Mouse (Mus musculus): Measurements from ENCODE around the gene Tepp.

Gene Tepp

DNA sequence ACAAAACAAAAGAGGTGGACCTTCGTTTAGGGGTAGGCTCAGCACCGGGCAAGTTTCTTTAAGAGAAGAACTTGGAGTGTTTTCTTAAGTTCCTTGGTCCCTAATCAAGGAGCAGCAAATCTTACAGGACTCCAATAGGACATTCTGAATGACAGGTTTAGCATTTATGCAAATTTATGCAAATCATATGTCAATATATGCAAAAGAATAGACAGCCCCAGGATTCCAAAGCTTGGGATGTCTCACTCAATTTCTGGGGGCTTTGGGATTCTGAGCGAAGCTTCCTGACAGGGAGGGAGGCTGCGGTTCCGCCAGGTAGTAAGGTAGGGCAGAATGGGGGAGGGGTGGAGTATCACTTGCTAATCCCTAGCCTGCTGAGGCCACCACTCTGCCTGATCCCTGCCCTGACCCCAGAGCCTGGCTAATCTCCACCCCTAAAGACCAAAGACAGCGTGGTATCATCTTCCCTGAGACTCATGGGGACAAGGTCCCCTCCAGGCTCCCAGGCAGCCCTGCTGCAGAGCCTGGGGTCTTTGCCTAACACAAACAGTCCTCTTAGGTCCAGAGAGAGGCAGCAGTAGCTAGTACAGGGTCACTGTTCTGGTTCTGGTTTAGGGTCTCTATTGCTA, at the start of gene Tepp:
TSS of gene Tepp (plus strand) at position 225 of the 629 bp plus-strand sequence.
- DNase-seq (ENCODE audit: extremely low read depth, insufficient read length, low spot score): no peak

DNA sequence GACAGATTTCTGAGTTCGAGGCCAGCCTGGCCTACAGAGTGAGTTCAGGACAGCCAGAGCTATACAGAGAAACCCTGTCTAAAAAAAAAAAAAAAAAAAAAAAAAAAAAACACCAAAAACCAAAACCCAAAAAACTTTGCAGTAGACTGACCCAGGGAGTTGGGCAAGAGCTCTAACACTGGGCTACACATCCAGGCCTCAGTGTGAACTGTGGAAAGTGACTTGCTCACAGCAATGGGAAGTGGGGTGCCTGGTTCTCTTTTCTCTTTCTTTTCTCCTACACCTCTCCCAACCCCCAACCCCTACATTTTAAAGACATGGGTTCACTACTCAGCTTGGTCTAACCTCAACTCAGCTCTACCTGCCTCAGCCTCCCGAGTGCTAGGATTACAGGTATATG, 48.2 kb upstream of the Tepp start:
- DNase-seq (ENCODE audit: extremely low read depth, insufficient read length, low spot score): no peak

DNA sequence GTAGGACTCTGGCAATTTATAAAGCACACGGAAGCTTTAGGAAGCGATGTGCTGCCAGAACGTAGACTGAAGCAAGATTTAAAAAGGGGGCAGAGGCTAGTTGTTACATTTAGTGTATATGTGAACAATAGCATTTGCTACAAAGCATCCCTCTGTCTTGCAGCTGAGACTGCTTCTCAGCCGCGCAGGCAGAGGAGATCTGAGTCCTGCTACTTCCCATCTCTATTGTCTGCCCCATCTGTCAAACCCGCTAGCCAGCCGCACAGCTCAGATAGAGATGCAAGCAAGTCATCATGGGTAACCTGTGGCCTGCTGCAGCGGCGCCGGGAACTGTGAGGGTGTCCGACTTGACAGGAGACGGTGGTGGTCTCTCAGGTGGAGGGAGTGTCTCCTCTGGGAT, 39.9 kb upstream of the Tepp start:
- DNase-seq (ENCODE audit: extremely low read depth, insufficient read length, low spot score): no peak

DNA sequence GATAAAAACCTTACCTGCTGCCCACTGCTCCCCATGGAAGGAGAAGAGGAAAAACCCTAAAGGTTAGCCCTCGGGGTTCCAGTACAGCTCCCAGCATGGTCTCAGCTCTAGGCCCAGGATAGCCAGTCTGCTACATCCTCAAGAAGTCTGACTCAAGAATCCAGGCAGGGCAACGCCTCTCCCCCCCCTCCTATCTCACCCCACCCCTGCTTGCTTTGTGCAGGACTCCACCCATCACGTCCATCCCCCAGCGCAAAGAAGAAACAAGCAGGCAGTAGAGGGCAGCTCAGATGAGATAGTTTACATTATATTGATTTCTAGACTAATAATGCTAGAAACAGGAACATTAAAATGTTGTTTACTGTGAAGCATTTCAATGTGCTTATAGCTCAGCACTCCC, 38.5 kb upstream of the Tepp start:
- peak; percentile 22 for DNase-seq (ENCODE audit: extremely low read depth, insufficient read length, low spot score)

GRCm38 (mm10) chr8:95272871-95273270, 37.5 kb upstream of the Tepp start:
- no peak for DNase-seq (ENCODE audit: extremely low read depth, insufficient read length, low spot score)

GRCm38 (mm10) chr8:95281493-95281892, 28.9 kb upstream of the Tepp start:
- no peak for DNase-seq (ENCODE audit: extremely low read depth, insufficient read length, low spot score)

DNA sequence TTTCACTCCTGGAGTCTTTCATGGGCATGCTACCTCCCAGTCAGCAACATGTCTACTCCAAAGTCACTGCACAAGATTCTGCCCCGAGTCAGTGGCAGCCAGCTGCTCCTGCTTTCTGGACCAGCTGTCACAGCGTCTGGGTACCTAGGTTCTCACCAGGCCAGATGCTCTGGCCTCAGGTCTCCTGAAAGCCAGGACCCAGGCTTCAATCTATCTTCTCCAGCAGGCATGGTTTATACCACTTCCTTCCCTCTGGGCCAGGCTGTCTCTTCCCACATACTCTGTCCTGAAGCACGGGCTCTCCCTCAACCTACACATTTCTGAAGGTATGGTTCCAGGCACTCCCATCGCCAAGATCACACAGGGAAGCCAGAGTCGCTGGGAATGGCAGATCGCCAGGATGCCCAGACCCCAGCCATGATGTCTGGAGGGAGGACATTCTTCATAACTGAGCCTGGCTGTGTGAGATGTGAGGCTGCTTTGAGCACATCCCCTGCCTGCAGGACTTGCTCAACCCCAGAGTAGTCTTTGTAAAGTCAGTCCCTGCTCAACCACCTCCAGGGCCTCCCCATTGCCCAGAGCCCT, 21.2 kb upstream of the Tepp start:
- DNase-seq (ENCODE audit: extremely low read depth, insufficient read length, low spot score): no peak

- no peak for DNase-seq (ENCODE audit: extremely low read depth, insufficient read length, low spot score)
These were observed 17.2 kb upstream of the Tepp start for GRCm38 (mm10) chr8:95293172-95293571.

- DNase-seq (ENCODE audit: extremely low read depth, insufficient read length, low spot score): no peak
These were observed 16.5 kb upstream of the Tepp start for GRCm38 (mm10) chr8:95293891-95294290.

DNA sequence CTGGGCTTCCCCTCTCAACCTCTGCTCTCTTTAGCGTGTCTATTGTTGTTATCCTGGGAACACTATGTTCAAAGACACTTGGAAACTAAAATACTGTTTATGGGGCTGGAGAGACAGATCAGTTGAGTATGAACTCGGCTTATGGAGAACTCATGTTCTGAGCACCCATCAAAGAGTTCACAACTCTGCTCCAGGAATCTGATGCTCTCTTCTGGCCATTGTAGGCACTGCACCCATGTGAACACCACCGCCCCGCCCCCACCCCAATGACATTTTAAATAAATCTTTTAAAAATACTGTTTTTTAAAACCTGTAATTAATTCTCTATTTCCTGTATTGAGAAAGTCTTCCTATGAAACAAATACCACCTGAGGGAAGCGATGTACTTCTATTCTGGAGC, 8.0 kb upstream of the Tepp start:
- peak; percentile 31 for DNase-seq (ENCODE audit: extremely low read depth, insufficient read length, low spot score)

DNA sequence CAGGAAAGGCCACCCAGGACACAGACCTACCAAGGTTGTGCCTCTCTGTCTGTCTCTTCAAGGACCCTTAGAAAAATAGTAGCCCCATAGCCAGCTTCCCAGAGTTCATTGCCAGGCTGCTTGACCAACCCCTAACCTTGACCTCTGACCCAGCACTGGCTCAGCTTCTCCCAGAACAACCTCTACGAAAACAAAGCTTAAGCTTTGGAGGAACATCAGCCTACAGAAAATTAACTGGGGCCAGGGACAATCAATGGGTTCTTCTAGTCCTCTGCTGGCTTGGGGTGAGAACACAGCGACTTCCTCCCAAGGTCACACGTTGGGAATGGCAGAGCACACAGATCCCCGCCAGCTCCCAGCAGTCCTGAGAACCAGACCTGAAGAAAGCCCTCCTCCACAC, 4.8 kb upstream of the Tepp start:
- DNase-seq (ENCODE audit: extremely low read depth, insufficient read length, low spot score): no peak

GRCm38 (mm10) chr8:95306431-95306830, 3.9 kb upstream of the Tepp start, which contains the start of gene Cngb1:
Gene Cngb1 (minus strand): TSS chr8:95306585.
- no peak for DNase-seq (ENCODE audit: extremely low read depth, insufficient read length, low spot score)

DNA sequence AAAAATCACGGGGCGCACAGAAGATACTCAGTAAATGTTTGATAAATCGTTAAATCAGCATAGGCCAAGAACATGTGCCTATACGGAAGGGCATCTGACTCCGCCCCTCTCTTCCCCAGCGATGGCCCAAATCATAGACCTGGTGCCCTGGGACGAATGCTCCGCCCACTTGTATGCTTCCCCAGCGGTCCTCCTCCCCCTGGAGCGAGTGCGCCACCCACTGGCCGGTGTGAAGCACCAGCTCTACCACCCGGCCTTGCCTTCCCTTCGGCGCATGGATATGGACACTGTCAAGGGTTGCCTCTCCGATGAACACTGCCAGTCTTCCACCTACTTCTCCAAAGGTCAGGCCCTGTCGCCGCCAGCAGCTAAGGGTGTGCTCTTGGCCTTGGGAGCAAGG, 2.5 kb downstream of the Tepp start:
- no peak for DNase-seq (ENCODE audit: extremely low read depth, insufficient read length, low spot score)

DNA sequence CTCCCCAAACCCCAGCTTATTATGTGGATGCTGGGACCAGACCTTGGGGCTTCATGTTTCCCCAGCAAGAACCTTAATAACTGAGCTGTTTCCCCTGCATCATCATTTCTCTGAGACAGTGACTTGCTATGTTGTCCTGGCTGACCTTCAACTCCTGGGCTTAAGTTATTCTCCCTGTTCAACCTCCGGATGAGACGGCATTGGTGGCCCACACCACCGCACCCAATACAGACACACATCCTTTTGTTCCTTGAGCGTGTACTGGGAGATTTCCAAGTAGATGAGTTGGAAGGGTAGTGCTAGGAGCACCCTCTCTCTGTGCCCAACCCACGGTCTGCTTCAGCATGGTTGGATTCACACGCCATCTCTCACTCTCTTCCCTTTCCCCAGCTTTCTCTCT, 3.5 kb downstream of the Tepp start:
- no peak for DNase-seq (ENCODE audit: extremely low read depth, insufficient read length, low spot score)

GRCm38 (mm10) chr8:95314707-95315106, 4.3 kb downstream of the Tepp start:
- no peak for DNase-seq (ENCODE audit: extremely low read depth, insufficient read length, low spot score)

- no peak for DNase-seq (ENCODE audit: extremely low read depth, insufficient read length, low spot score)
These were observed 5.0 kb downstream of the Tepp start for GRCm38 (mm10) chr8:95315350-95315749.

- DNase-seq (ENCODE audit: extremely low read depth, insufficient read length, low spot score): no peak
These were observed 10.1 kb downstream of the Tepp start for GRCm38 (mm10) chr8:95320224-95321139.

GRCm38 (mm10) chr8:95323201-95323600, 12.8 kb downstream of the Tepp start:
- DNase-seq (ENCODE audit: extremely low read depth, insufficient read length, low spot score): no peak

GRCm38 (mm10) chr8:95324646-95325045, 14.3 kb downstream of the Tepp start:
- no peak for DNase-seq (ENCODE audit: extremely low read depth, insufficient read length, low spot score)

- no peak for DNase-seq (ENCODE audit: extremely low read depth, insufficient read length, low spot score)
These were observed 16.5 kb downstream of the Tepp start for GRCm38 (mm10) chr8:95326822-95327221.

DNA sequence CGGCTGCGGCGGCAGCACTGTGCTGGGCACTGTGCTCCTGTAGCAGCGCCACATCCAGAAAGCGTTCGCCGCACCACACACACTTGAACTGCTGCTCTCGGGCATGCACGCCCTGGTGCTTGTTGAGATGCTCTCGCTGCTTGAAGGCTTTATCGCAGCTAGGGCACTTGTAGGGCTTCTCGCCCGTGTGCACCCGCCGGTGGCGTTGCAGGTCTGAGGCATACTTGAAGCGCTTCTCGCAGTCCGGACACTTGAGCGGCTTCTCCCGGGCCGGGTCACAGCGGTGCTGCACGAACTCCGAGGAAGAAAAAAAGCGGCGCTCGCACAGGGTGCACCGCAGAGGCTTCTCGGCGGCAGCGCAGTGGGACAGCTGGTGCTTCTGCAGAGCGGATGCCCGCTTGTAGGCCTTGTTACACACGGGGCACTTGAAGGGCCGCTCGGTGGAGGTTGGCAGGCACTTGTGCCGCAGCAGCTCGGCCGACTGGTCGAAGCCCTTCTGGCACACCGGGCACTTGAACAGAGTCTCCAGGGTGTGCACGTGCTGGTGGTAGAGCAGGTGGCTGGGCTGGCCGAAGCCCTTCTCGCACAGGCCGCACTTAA, 17.6 kb downstream of the Tepp start:
- DNase-seq (ENCODE audit: extremely low read depth, insufficient read length, low spot score): no peak
